Mouse (Mus musculus): ENCODE measurements around the gene 1110051M20Rik. TPM values are rescaled to one million over a fixed set of nuclear protein-coding genes. Genes with fewer than 3 reads are reported as not detected.

1110051M20Rik gene
- polyA plus RNA-seq, 1 experiment from 2014 or later = 75.3 TPM

DNA sequence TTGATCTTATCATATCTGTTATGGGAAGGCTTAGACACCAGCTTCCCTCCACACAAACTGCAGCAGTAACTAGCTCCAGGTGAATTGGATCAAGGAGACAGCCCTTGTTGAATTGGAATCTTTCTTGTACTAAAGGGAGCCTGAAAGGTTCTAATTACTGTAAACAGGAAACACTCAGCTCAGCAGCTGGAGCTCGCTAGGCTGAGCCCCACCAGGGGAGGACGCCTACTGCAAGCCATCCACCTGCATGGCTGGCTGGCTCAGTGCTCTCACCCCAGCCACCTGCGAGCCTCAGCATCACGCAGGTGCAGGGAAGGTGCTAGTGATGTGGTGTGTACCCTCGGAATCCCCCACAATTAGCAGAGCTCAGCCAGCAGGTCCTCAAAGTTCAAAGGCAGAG is 135.8 kb downstream of the 1110051M20Rik start:
- Histone ChIP-seq H3K36me3 (replicated peaks) (0 out of 2 replicates have a peak, but pooled peaks cover 7% of the 10 kb centered on the region), H3K27me3 (replicated peaks; ENCODE audit: low read depth, poor library complexity, severe bottlenecking) (no peaks in the 10 kb centered on the region), H3K9me3 (no peaks in the 10 kb centered on the region), H3K27ac (replicated peaks) (no peak overlapping the region; the same call in 1 of the 2 replicates), H3K4me1 (peaks cover 28% of the 10 kb centered on the region), H3K4me3 (no peak overlapping the region)
- DNase-seq (ENCODE audit: low spot score) = peak; percentile 62
- WGBS = 29% methylated on average over 5 of the region's 5 CpGs

- Histone ChIP-seq H3K9me3 (no peaks in the 10 kb centered on the region), H3K36me3 (replicated peaks) (0 out of 2 replicates have a peak, but pooled peaks cover 10% of the 10 kb centered on the region), H3K27ac (replicated peaks) (no peak overlapping the region), H3K27me3 (replicated peaks; ENCODE audit: low read depth, poor library complexity, severe bottlenecking) (no peaks in the 10 kb centered on the region), H3K4me1 (peaks cover 12% of the 10 kb centered on the region), H3K4me3 (no peak overlapping the region)
- DNase-seq (ENCODE audit: low spot score) = no peak
Measured at GRCm38 (mm10) chr2:91306589-91306988, 137.9 kb downstream of the 1110051M20Rik start.

- Histone ChIP-seq H3K27me3 (replicated peaks; ENCODE audit: low read depth, poor library complexity, severe bottlenecking) (no peaks in the 10 kb centered on the region), H3K4me1 (peaks cover 12% of the 10 kb centered on the region), H3K4me3 (no peak overlapping the region), H3K27ac (replicated peaks) (no peak overlapping the region), H3K36me3 (replicated peaks) (0 out of 2 replicates have a peak, but pooled peaks cover 10% of the 10 kb centered on the region), H3K9me3 (no peaks in the 10 kb centered on the region)
- no peak for DNase-seq (ENCODE audit: low spot score)
- WGBS = 92% methylated on average over 9 of the region's 9 CpGs
Measured at GRCm38 (mm10) chr2:91305926-91306325, 138.6 kb downstream of the 1110051M20Rik start.

DNA sequence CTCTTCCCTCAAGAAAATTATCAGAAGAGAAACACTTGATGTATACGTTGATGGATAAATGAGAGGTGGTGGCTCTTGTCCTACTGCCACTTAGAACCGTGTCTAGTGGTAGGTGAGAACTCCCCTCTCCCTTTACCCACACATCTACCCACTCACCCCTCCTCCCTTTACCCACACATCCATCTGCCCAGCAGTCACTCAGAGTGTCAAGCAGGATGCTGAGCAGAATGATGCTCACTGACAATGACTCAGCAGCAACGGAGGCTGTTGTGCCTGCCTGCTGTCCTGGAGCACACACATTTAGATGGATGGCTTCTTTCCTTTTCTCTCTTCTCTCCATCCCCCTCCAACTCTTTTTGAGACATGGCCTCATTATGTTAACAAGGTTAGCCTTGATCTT is 141.7 kb downstream of the 1110051M20Rik start:
- Histone ChIP-seq H3K27ac (replicated peaks) (no peak overlapping the region), H3K4me1 (peaks cover 8% of the 10 kb centered on the region), H3K27me3 (replicated peaks; ENCODE audit: low read depth, poor library complexity, severe bottlenecking) (no peaks in the 10 kb centered on the region), H3K4me3 (no peak overlapping the region), H3K9me3 (no peaks in the 10 kb centered on the region), H3K36me3 (replicated peaks) (0 out of 2 replicates have a peak, but pooled peaks cover 10% of the 10 kb centered on the region)
- DNase-seq (ENCODE audit: low spot score) = no peak
- WGBS = 84% methylated on average over 3 of the region's 3 CpGs

GRCm38 (mm10) chr2:91301836-91302235 is 142.7 kb downstream of the 1110051M20Rik start:
- H3K27ac ChIP-seq (replicated peaks) = no peak overlapping the region

GRCm38 (mm10) chr2:91300784-91301183 is 143.7 kb downstream of the 1110051M20Rik start:
- H3K4me1 ChIP-seq = peaks cover 8% of the 10 kb centered on the region
- 89% methylated on average over 2 of the region's 2 CpGs for WGBS
- DNase-seq (ENCODE audit: low spot score) = no peak
- H3K27me3 ChIP-seq (replicated peaks; ENCODE audit: low read depth, poor library complexity, severe bottlenecking) = no peaks in the 10 kb centered on the region
- no peak overlapping the region for H3K4me3 ChIP-seq
- H3K27ac ChIP-seq (replicated peaks) = no peak overlapping the region
- no peaks in the 10 kb centered on the region for H3K9me3 ChIP-seq
- 0 out of 2 replicates have a peak, but pooled peaks cover 10% of the 10 kb centered on the region for H3K36me3 ChIP-seq (replicated peaks)

More at GRCm38 (mm10) chr2:91301836-91302235, 142.7 kb downstream of the 1110051M20Rik start:
- H3K4me1 ChIP-seq = peaks cover 8% of the 10 kb centered on the region
- 0 out of 2 replicates have a peak, but pooled peaks cover 10% of the 10 kb centered on the region for H3K36me3 ChIP-seq (replicated peaks)
- DNase-seq (ENCODE audit: low spot score) = no peak
- H3K9me3 ChIP-seq = no peaks in the 10 kb centered on the region
- WGBS = 84% methylated on average over 2 of the region's 2 CpGs
- H3K4me3 ChIP-seq = no peak overlapping the region
- no peaks in the 10 kb centered on the region for H3K27me3 ChIP-seq (replicated peaks; ENCODE audit: low read depth, poor library complexity, severe bottlenecking)

DNA sequence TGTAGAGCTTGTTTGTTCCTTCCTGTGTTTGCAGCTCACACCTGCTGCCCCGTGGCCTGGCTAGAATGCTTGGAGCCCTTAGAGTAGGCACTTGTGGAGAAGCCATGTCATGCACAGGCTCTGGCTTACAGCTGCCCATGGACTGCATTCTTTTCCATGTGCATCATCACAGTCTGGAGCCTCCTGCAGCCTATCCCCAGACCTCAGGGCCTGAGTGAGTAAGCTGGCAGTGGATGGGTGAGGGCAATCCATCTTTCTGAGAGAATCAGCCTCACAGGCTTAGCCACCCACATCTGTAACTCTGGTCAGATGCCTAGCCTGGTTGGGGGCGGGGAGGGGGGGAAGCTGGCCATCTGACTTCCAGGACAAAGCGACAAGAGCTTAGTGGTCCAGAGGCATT is 145.3 kb downstream of the 1110051M20Rik start:
- no peak overlapping the region for H3K4me3 ChIP-seq
- H3K27me3 ChIP-seq (replicated peaks; ENCODE audit: low read depth, poor library complexity, severe bottlenecking) = no peaks in the 10 kb centered on the region
- 0 out of 2 replicates have a peak, but pooled peaks cover 8% of the 10 kb centered on the region for H3K36me3 ChIP-seq (replicated peaks)
- 63% methylated on average over 3 of the region's 3 CpGs for WGBS
- H3K9me3 ChIP-seq = no peaks in the 10 kb centered on the region
- H3K27ac ChIP-seq (replicated peaks) = no peak overlapping the region
- H3K4me1 ChIP-seq = peaks cover 8% of the 10 kb centered on the region
- peak; percentile 22 for DNase-seq (ENCODE audit: low spot score)

DNA sequence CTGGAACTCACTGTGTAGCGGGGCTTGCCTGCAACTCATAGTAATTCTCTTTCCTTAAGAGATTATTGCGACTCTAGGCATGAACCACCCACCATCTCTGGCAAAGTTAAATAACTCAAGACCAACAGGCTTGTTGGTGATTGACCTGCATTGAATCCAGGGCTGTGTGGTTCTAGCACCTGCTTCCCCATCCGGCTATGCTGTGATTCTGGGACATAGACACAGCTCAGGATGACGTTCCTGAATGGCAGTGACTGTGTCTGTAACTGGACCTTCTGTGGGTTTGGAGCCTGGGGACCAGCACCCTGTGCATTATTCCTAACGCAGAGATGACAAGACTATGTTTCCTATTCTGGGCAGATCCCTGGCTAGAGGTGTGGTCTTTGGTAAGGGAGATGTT is 148.6 kb downstream of the 1110051M20Rik start:
- Histone ChIP-seq H3K4me3 (no peak overlapping the region), H3K27ac (replicated peaks) (no peak overlapping the region), H3K4me1 (peaks cover 23% of the 10 kb centered on the region), H3K9me3 (no peaks in the 10 kb centered on the region), H3K27me3 (replicated peaks; ENCODE audit: low read depth, poor library complexity, severe bottlenecking) (no peaks in the 10 kb centered on the region), H3K36me3 (replicated peaks) (no peaks in the 10 kb centered on the region)
- DNase-seq (ENCODE audit: low spot score) = no peak
- WGBS = 90% methylated on average over 5 of the region's 5 CpGs

DNA sequence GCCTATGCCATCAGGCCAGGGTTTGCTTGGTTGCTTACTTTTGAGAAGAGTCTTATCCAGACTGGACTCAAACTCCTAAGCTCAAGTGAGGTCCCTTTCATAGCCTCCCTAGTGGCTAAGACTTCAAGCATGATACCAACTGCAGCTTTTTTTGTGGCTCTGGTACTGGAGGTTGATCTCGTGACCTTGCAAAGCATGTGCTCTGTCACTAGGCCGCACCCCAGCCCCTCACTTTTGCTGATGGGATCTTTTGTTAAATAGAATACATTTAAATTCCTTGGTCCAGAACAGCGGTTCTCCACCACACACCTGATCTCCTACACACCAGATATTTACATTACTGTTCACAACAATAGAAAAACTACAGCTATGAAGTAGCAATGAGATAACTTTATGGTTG is 150.3 kb downstream of the 1110051M20Rik start:
- Histone ChIP-seq H3K9me3 (no peaks in the 10 kb centered on the region), H3K27ac (replicated peaks) (no peak overlapping the region)
- WGBS = 92% methylated on average over 3 of the region's 3 CpGs

DNA sequence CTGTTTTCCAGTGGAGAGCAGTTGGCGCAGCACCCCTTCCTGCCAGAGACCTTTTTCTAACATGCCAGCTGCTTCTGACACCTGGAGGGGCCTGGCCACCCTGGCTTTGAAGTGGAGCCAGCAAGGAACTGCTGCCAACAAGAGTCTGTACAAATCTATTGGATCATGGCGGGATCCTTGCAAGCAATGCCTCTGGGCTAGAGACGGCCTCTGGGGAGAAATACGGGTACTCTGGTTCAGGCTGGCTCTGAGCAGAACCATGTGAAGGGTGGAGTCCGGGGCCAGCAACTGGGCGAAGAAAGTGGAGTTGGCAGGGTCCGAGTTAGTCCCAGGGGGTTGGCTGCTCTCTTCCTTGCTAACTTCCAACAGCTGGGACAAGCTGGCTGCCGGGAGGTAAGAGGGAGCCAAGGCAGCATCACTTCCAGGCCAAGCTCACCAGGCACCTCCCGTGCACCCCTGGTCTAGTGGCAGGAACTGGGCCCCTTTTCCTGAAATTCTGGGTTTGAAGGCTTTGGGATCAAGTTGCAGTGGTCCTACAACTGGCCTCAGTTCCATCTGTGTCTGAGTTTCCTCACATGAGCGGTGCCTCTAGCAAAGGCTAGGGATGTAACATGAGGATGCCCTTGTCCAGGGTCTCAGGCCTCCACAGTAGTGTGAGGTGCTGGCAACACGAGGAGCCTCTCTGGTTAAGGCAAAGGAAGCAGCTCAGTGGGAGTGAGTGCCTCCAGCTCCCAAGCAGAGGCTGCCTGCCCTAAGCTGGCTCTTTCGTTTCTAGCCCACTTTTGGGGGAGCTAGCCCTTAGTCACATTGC is 153.1 kb downstream of the 1110051M20Rik start:
- 69% methylated on average over 12 of the region's 12 CpGs for WGBS

More for the DNA sequence above, 150.3 kb downstream of the 1110051M20Rik start:
- Histone ChIP-seq H3K4me1 (peaks cover 20% of the 10 kb centered on the region), H3K36me3 (replicated peaks) (no peaks in the 10 kb centered on the region), H3K27me3 (replicated peaks; ENCODE audit: low read depth, poor library complexity, severe bottlenecking) (no peaks in the 10 kb centered on the region), H3K4me3 (no peak overlapping the region)
- no peak for DNase-seq (ENCODE audit: low spot score)

DNA sequence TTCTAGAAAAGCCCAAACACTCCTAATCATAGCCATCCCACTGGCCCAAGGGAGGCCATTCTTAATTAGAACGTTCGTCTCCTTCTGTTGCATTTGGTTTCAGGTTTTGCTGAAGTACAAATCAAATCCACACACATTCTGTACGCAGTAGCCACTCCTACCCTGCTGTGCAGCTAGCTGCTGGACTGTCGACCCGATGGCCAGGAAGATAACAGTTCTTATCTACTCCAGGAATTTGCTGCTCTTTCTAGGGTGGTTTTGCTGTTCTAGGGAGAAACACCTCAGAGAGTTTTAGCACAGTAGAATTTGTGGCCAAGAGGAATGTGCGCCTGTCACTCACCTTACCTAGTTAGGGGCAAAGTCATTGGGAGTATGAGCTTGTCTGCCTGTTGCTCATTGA is 156.9 kb downstream of the 1110051M20Rik start:
- DNase-seq (ENCODE audit: low spot score) = no peak
- WGBS = 62% methylated on average over 6 of the region's 6 CpGs
- Histone ChIP-seq H3K36me3 (replicated peaks) (peaks cover 4% of the 10 kb centered on the region), H3K27ac (replicated peaks) (no peak overlapping the region; the same call in 1 of the 2 replicates), H3K27me3 (replicated peaks; ENCODE audit: low read depth, poor library complexity, severe bottlenecking) (no peaks in the 10 kb centered on the region), H3K4me1 (peaks cover 23% of the 10 kb centered on the region), H3K9me3 (no peaks in the 10 kb centered on the region), H3K4me3 (no peak overlapping the region)

More for the DNA sequence above, 153.1 kb downstream of the 1110051M20Rik start:
- Histone ChIP-seq H3K4me1 (peaks cover 16% of the 10 kb centered on the region), H3K36me3 (replicated peaks) (peaks cover 4% of the 10 kb centered on the region), H3K27ac (replicated peaks) (peak overlapping the region; percentile 35), H3K4me3 (no peak overlapping the region), H3K27me3 (replicated peaks; ENCODE audit: low read depth, poor library complexity, severe bottlenecking) (no peaks in the 10 kb centered on the region), H3K9me3 (no peaks in the 10 kb centered on the region)
- DNase-seq (ENCODE audit: low spot score) = no peak

- Histone ChIP-seq H3K36me3 (replicated peaks) (peaks cover 4% of the 10 kb centered on the region), H3K27me3 (replicated peaks; ENCODE audit: low read depth, poor library complexity, severe bottlenecking) (no peaks in the 10 kb centered on the region), H3K4me1 (peaks cover 23% of the 10 kb centered on the region), H3K27ac (replicated peaks) (0 out of 2 replicates have a peak overlapping the region, but pooled peaks have one; percentile 10), H3K9me3 (no peaks in the 10 kb centered on the region), H3K4me3 (no peak overlapping the region)
- 16% methylated on average over 7 of the region's 7 CpGs for WGBS
- DNase-seq (ENCODE audit: low spot score) = peak; percentile 86
Measured at GRCm38 (mm10) chr2:91285885-91286505, 158.5 kb downstream of the 1110051M20Rik start.
